Mouse (Mus musculus): ENCODE results near the gene Tmem167.

GRCm38 (mm10) chr13:90183536-90183935, 94.6 kb downstream of the Tmem167 start:
- no peak for TF ChIP-seq POLR2A (IDR thresholded peaks at IDR 0.05; ENCODE audit: insufficient read depth, low read length)
- no peak for TF ChIP-seq CTCF (IDR thresholded peaks at IDR 0.05; ENCODE audit: low read depth, low read length)
- no peak for TF ChIP-seq EP300 (IDR thresholded peaks at IDR 0.05; ENCODE audit: insufficient read depth, low read depth, low read length)
